Mouse (Mus musculus) kidney, postnatal 25 days (tissue): Measurements from ENCODE around the gene Cela3b.
"Not testable (repeated sequence)": the region's sequence is repeated elsewhere in the genome, so short reads cannot be mapped to it uniquely, and the experiment has no call there.

Experiments used
- DNase-seq, 2 experiments: peaks; one replicate each; pipeline ENCODE4 v3.0.0; 2021; ENCODE audit warnings: mixed read lengths in 2 of 2

The Cela3b gene

DNA sequence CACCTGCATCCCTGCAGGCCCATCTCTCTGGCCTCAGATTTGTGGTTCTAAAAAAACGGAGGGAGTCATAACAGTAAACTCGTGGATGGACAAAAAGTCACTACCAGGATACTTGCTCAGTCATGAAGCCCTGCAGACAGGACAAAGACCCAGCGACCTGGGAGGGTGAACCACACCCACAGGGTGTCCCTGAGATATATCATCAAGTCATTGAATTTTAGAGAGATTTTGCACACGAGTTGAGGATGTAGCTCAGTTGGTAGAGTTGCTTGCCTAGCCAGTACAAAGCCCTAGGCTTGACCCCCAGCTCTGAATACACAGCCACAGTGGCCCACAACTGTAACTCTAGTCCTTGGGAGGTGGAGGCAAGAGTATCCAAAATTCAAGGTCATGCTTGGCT lies 30.9 kb upstream of the Cela3b start:
- no peak for DNase-seq

- no peak for DNase-seq
Observed at GRCm38 (mm10) chr4:137460676-137461075, 30.3 kb upstream of the Cela3b start.

DNA sequence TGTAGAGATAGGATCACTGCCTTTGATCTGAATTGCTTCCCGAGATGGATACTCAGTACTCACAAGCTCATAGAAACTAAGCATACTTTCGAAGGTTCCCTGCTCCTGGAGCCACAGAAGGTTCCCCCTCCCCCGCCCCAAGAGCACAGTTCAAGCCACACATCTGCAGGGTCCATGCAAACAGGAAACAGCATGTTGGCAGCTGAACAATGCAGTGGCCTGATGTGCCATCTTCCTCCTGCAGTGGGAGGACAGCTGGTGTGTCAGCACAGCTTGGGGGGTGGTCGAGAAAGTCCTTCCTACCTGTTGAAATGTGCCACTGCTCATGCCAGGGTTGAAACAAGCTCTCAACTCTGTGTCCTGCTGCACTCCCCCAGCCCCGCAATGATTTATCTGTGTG lies 28.5 kb upstream of the Cela3b start:
- DNase-seq, result no peak

- DNase-seq, result no peak
Observed at GRCm38 (mm10) chr4:137458310-137458709, 28.0 kb upstream of the Cela3b start.

GRCm38 (mm10) chr4:137457292-137457691 lies 27.0 kb upstream of the Cela3b start:
- DNase-seq, result no peak

- no peak for DNase-seq
Observed at GRCm38 (mm10) chr4:137456581-137456980, 26.2 kb upstream of the Cela3b start.

GRCm38 (mm10) chr4:137454582-137454981 lies 24.2 kb upstream of the Cela3b start:
- no peak for DNase-seq

DNA sequence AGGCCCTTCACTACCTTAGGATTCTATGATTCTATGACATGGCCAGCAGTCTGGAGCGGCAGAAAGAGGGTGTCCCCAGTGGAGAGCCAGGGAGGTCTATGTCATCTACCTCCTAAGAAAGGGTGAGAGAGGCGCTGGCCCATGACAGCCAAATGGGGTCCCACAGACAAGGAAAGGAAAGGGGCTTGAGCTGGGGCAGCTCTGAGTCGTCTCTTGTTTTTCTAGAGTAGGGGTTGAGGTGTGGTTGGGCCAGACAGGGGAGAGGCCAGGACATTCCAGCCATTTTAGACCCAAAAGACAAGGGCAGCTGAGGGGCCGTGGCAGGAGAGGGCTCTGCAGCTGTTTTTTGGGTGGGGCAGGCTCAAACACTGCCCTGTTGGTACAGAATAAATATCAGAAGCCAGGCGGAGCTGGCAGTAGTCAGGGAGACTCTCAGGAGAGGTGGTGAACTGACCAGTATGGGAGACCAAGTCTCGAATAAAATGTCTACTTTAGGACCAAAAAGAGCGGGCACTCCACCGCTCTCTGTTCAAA lies 23.0 kb upstream of the Cela3b start, which contains the start of gene 1700013G24Rik:
Gene 1700013G24Rik (plus strand): TSS at position 51 of the 534 bp plus-strand sequence.
- DNase-seq, result no peak

GRCm38 (mm10) chr4:137452190-137452589 lies 21.9 kb upstream of the Cela3b start:
- no peak for DNase-seq

DNA sequence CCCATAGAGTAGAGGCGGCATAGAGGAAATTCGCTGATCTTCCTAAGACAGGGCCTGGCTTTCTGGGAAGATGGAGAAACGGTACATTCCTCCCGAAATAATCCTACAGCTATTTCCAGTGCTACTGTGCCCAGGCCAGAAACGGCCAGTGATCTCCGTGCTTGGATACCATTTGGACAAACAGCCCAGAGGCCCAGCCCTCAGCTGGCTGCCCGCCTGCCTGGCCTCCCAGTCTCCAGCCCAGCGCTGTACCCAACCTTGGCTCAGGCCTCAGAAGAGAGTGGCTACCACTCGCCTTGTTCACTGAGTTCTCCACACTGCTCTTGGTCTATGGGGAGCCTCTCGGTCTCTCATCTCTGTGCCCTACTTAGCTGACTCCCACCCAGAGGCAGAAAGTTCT lies 19.4 kb upstream of the Cela3b start:
- no peak for DNase-seq

DNA sequence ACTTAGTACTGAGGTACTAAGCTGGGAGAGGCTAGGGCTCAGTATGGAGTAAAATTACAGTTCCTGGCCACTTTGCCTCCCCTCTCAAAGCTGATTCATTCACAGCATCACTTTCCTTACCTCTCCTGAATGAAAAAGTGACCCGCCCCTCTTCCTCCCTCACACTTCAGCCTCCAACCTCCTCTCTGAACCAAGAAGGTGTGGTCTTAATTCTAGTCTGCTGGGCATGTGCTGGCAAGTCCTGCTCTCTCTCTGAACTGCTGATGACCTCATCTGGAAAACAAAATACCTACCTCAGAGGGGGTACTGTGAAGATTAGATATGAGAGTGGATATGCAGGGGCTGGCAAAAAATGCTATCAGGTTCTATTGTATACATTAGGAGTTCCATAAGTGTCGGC lies 18.8 kb upstream of the Cela3b start:
- DNase-seq, result no peak

GRCm38 (mm10) chr4:137448641-137449040 lies 18.3 kb upstream of the Cela3b start:
- no peak for DNase-seq

- DNase-seq, result peak; percentile 46 to 54
Observed at GRCm38 (mm10) chr4:137448197-137448596, 17.9 kb upstream of the Cela3b start.

- peak in 1 of 2 experiments; percentile 38 for DNase-seq
Observed at GRCm38 (mm10) chr4:137447363-137448196, 17.2 kb upstream of the Cela3b start.

DNA sequence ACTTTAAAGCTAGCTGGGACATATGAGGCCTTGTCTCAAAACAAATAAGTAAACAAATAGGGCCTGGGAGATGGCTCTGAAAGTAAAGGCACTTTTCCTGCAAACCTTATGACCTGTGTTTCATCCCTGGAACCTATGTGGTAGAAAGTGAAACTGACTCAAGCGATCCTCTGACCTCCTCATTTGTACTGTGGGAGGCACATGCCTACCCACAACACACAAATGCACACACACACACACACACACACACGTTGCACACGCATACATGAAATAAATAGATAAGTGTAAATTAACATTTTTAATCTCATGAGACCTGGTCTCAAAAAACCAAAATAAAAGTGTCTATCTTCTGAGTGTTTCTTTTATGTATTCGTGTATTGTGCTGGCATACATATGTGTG lies 15.5 kb upstream of the Cela3b start:
- DNase-seq, result no peak

DNA sequence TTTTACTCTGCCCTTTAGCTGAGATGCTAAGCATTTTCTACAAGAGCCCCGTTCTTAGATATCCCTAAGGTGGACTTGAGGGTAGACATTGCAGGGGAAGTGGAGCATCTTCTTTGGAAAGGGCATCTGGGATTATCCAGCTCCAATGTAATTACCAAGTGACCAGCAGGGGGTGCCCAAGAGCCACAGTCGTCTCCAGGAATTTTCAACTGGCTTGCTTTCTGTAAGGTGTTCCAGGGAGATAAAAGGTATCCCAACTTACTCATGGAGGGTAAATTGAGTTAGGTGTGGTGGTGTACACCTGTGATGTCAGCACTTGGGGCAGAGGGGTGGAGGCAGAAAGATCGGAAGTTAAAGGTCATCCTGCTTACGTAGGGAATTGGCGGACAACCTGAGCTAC lies 13.3 kb upstream of the Cela3b start:
- DNase-seq, result peak; percentile 58 to 88

DNA sequence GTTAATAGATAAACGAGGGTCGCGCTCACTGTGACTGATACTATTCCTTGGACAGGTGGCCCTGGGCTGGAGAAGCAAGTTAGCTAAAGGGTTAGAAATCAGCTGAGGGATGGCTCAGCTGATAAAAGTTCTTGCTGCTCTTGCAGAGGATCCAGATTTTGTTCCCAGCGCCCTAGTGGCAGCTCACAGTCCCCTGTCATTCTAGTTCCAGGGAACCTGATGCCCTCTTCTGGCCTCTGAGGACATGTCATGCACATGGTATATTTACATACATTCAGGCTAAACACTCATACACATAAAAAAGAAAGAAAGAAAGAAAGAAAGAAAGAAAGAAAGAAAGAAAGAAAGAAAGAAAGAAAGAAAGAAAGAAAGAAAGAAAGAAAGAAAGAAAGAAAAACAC lies 11.0 kb upstream of the Cela3b start:
- no peak for DNase-seq

GRCm38 (mm10) chr4:137438842-137439241 lies 8.5 kb upstream of the Cela3b start:
- DNase-seq, result no peak

DNA sequence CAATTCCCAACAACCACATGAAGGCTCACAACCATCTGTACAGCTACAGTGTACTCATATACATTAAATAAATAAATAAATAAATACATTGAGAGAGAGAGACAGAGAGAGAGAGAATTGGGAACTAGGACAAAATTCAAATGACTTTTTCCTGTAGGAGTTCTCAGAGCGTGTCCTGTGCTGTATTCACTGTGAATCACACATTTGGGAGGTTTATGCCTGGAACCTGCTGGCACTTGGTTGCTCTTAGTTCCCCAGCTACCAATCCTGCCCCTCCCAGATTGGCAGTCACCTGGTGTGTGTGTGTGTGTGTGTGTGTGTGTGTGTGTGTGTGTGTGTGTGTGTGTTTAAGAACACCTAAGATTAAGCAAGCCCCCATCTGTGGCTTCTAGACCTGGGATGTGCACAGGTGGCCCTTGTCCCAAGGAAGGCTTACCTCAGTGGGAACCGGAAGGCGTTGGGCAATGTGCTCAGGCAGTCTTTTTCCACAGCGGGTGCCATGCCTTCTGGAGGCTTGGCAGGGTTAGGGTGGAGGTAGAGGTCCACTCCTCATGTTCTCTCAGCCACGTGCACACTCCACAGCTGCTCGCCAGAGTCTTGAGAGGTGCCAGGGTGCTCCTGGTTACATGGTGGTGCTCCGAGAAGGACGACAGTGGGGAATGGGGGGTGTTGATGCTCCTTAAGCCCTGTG lies 6.8 kb upstream of the Cela3b start:
- DNase-seq, result no peak

DNA sequence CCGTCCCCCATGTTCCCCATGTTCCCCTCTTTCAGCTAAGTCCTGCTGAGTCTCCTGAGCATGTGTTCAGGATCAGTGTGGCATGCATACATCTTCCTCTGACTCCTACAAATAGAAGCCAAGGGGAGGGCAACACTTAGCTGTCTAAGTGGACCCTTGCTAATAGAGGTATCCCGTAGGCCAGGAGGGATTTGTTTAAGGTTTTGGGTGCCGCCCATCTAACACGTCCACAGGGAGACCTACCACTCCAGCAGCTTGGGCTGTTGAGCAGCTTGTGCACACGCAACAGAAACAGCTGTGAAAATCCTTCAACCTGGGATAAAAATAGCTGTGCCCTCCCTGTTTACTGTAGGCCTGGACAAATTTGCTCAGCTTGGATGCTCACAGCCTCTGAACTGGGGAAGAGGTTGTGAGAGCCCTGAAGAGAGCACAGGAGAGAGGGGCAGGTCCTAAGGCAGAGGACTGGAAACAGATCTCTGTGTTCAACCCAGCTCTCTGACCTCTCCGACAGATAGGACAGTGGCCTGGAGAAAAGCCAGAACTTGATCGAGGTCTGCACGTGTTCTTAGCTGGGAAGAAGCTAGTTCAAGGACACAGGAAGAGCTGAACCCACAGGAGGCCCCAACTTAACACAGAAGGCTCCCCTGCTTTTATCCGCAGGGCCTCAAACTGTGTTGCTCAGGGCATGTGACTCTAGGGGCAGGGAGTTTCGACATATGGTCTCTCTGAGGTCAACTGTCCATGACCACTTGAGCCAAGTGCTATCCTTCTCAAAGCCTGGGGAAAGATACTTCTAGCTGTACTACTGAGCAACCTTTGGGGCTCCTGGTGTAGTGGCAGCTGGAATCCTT lies 2.6 kb upstream of the Cela3b start:
- not testable (repeated sequence) for DNase-seq

DNA sequence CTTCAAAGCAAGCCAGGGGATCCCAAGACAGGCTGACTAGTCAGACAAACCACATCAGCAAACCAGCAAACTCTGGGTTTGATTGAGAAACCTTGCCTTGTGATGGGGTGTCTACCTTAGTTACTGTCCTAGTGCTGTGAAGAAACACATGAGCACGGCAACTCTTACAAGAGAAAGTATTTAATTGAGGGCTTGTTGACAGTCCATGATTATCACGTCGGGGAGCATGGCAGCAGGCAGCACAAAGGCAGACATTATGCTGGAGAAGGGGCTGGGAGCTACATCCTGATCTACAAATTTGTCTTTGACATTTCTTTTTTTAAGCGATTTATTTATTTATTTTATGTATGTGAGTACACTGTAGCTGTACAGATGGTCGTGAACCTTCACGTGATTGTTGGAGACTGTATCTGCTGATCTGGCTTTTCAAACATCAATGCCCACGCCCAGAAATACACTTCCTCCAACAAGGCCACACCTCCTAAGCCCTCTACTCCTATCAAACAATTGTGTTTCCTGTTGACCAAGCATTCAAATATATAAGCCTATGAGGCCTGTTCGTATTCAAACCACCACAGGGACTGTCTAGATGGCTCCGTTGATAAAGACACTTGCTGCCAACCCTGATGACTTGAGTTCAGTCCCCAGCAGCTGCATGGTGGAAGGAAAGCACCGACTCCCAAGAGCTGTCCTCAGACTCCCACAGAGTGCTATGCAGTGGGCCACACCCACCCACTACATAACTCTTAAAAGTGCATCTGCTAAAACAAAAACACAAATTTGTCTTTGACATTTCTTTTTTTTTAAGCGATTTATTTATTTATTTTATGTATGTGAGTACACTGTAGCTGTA lies 12.4 kb downstream of the Cela3b start:
- DNase-seq, result no peak

DNA sequence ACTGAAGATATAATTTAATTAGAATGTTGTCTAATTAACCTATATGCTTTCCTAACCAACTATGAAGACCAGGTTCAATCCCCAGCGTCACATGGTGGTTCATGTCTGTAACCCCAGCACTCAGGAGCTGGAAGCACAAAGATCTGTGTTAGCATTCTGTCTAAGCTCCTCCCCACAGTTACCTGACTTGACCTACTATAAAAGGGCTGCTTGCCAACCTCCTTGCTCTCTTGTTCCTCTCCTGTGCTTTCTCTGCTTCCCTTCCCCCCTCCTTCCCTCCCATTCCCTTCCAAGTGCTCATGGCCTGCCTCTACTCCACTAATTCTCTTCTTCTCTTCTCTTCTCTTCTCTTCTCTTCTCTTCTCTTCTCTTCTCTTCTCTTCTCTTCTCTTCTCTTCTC lies 15.4 kb downstream of the Cela3b start:
- DNase-seq, result peak; percentile 67 to 68
